Mouse (Mus musculus) cerebellum, adult 2 months (tissue): ENCODE measurements at regions not wholly inside any gene's neighbourhood (a gene's known extent, or its start where the extent isn't known, plus 50 kb on each side); places are given as distances from the start of the nearest gene placed in this dataset.

Experiments used
- DNase-seq, 2 experiments: peaks; one replicate each; pipeline ENCODE4 v3.0.0; 2021
- H3K27ac ChIP-seq: fragments of 200-500 bp; 2 replicates; pipeline ENCODE4 v1.5.1; 2012; ENCODE audit warnings: low read length, control low read depth, inconsistent platforms; ENCODE audit not compliant: insufficient read depth
- H3K27me3 ChIP-seq: fragments of 200-500 bp; 2 replicates; pipeline ENCODE4 v1.6.1; 2012; ENCODE audit warnings: inconsistent platforms, mild to moderate bottlenecking, low read length, moderate library complexity; ENCODE audit not compliant: control insufficient read depth, insufficient read depth
- H3K4me1 ChIP-seq: fragments of 200-500 bp; 2 replicates; pipeline ENCODE4 v1.6.1; 2011; ENCODE audit warnings: low read length; ENCODE audit not compliant: control insufficient read depth, insufficient read depth
- H3K4me3 ChIP-seq: fragments of 200-500 bp; replicated peaks from 2 replicates; pipeline ENCODE3; 2011; ENCODE audit warnings: mild to moderate bottlenecking, low read depth, low read length, control low read depth; ENCODE audit not compliant: insufficient read depth
- CTCF ChIP-seq: fragments of 200-500 bp; IDR thresholded peaks from 2 replicates; pipeline ENCODE4 v1.5.1; 2011; ENCODE audit warnings: low read depth, mild to moderate bottlenecking, control low read depth, low read length, moderate library complexity, borderline replicate concordance; ENCODE audit not compliant: insufficient read depth
- POLR2A ChIP-seq: fragments of 200-500 bp; IDR thresholded peaks from 2 replicates; pipeline ENCODE4 v1.6.1; 2011; ENCODE audit warnings: low read length, control low read depth, borderline replicate concordance; ENCODE audit not compliant: insufficient read depth
- WGBS: fragments of 180-500 bp; shearing (Covaris S2); methylation state at CpG from one replicate; pipeline ENCODE4 v1.1.7; 2018; 5-methylcytosine and 5-hydroxymethylcytosine counted together

GRCm38 (mm10) chr1:119364901-119365300 lies 57.1 kb downstream of the Inhbb start:
- Histone ChIP-seq H3K27me3 (no peaks in the 10 kb centered on the region), H3K4me3 (no peak overlapping the region), H3K4me1 (no peaks in the 10 kb centered on the region), H3K27ac (no peak overlapping the region)
- DNase-seq: no peak
- no peak for TF ChIP-seq CTCF
- no peak for TF ChIP-seq POLR2A

GRCm38 (mm10) chr1:119358096-119358495 lies 64.0 kb downstream of the Inhbb start:
- no peak overlapping the region for H3K27ac ChIP-seq
- H3K4me3 ChIP-seq: no peak overlapping the region
- 83% methylated on average over 1 of the region's 1 CpGs for WGBS
- no peaks in the 10 kb centered on the region for H3K27me3 ChIP-seq
- H3K4me1 ChIP-seq: no peaks in the 10 kb centered on the region
- no peak for DNase-seq
- TF ChIP-seq POLR2A (no peak), CTCF (no peak)

DNA sequence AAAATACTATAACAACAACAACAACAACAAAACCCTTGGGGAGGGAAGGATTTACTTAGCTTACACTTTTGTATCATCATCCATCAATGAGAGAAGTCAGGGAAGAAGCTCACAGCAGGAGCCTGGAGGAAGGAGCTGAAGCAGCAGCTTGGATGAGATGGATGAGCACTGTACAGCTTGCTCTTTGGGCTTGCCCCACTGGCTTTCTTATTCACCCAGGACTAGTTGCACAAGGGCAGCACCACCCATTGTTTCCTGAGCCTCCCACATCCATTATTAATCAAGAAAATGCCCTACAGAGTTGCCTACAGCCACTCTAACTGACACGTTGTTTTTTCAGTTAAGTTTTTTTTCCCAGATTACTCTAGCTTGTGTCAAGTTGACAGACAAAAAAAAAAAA lies 65.1 kb downstream of the Inhbb start:
- no peaks in the 10 kb centered on the region for H3K4me1 ChIP-seq

GRCm38 (mm10) chr1:119355456-119355855 lies 66.6 kb downstream of the Inhbb start:
- Histone ChIP-seq H3K27me3 (no peaks in the 10 kb centered on the region), H3K4me1 (no peaks in the 10 kb centered on the region), H3K27ac (no peak overlapping the region), H3K4me3 (no peak overlapping the region)
- no peak for DNase-seq
- TF ChIP-seq POLR2A (no peak), CTCF (no peak)
- WGBS: 78% methylated on average over 5 of the region's 5 CpGs

More for the DNA sequence above, 65.1 kb downstream of the Inhbb start:
- WGBS: 26% methylated on average over 1 of the region's 1 CpGs
- TF ChIP-seq POLR2A (no peak), CTCF (no peak)
- Histone ChIP-seq H3K27me3 (no peaks in the 10 kb centered on the region), H3K27ac (no peak overlapping the region), H3K4me3 (no peak overlapping the region)
- DNase-seq: no peak

DNA sequence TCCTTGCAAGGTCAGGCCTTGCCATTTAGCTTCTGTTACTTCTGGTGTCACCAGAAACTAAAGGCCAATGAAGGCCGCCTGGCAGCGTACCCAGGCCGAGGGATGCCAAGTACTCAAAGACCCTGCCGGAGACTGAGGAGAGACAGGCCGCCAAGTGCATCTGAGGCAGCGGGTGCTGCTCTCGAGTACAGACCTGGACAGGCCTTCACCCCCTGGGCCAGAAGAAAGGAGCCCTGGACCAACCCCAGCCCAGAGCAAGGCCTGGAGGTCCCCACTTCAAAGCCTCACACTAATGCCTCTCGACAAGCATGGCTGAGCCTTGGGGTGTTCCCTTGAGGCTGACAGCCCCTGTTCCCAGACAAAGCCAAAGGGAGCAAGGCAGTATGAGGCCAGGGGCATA lies 70.5 kb downstream of the Inhbb start:
- TF ChIP-seq CTCF (no peak), POLR2A (no peak)
- 51% methylated on average over 8 of the region's 8 CpGs for WGBS
- H3K27ac ChIP-seq: no peak overlapping the region
- no peaks in the 10 kb centered on the region for H3K4me1 ChIP-seq
- no peaks in the 10 kb centered on the region for H3K27me3 ChIP-seq
- no peak overlapping the region for H3K4me3 ChIP-seq
- peak in 1 of 2 experiments; percentile 18 for DNase-seq

GRCm38 (mm10) chr1:119350846-119351245 lies 71.2 kb downstream of the Inhbb start:
- Histone ChIP-seq H3K27me3 (no peaks in the 10 kb centered on the region), H3K4me3 (no peak overlapping the region), H3K4me1 (no peaks in the 10 kb centered on the region), H3K27ac (no peak overlapping the region)
- WGBS: 97% methylated on average over 4 of the region's 4 CpGs
- no peak for TF ChIP-seq POLR2A
- no peak for TF ChIP-seq CTCF
- no peak for DNase-seq

GRCm38 (mm10) chr1:119350296-119350695 lies 71.8 kb downstream of the Inhbb start:
- TF ChIP-seq POLR2A: no peak
- TF ChIP-seq CTCF: no peak
- H3K4me3 ChIP-seq: no peak overlapping the region
- no peak overlapping the region for H3K27ac ChIP-seq
- no peaks in the 10 kb centered on the region for H3K27me3 ChIP-seq
- DNase-seq: no peak
- 96% methylated on average over 7 of the region's 7 CpGs for WGBS
- no peaks in the 10 kb centered on the region for H3K4me1 ChIP-seq

- H3K27me3 ChIP-seq: no peaks in the 10 kb centered on the region
- WGBS: 58% methylated on average over 18 of the region's 18 CpGs
Observed at GRCm38 (mm10) chr1:119348456-119349208, 73.4 kb downstream of the Inhbb start.

More at GRCm38 (mm10) chr1:119348456-119349208, 73.4 kb downstream of the Inhbb start:
- H3K4me3 ChIP-seq: no peak overlapping the region
- no peak for DNase-seq
- H3K27ac ChIP-seq: no peak overlapping the region
- no peak for TF ChIP-seq POLR2A
- no peak for TF ChIP-seq CTCF
- H3K4me1 ChIP-seq: no peaks in the 10 kb centered on the region
